Mouse (Mus musculus): ENCODE results near the gene Akap8l.

Akap8l gene

GRCm38 (mm10) chr17:32358192-32358942, 8.0 kb upstream of the Akap8l start:
- no peak for DNase-seq (ENCODE audit: low spot score)

GRCm38 (mm10) chr17:32356766-32357760, 6.7 kb upstream of the Akap8l start:
- no peak for DNase-seq (ENCODE audit: low spot score)

- no peak for DNase-seq (ENCODE audit: low spot score)
These were observed 5.9 kb upstream of the Akap8l start for GRCm38 (mm10) chr17:32356281-32356680.

GRCm38 (mm10) chr17:32355031-32355430, 4.6 kb upstream of the Akap8l start:
- DNase-seq (ENCODE audit: low spot score) = no peak

GRCm38 (mm10) chr17:32354211-32354610, 3.8 kb upstream of the Akap8l start:
- no peak for DNase-seq (ENCODE audit: low spot score)

GRCm38 (mm10) chr17:32353696-32354095, 3.3 kb upstream of the Akap8l start:
- no peak for DNase-seq (ENCODE audit: low spot score)

- no peak for DNase-seq (ENCODE audit: low spot score)
These were observed 1.3 kb upstream of the Akap8l start for GRCm38 (mm10) chr17:32351726-32352125.

GRCm38 (mm10) chr17:32351269-32351668, 862 bp upstream of the Akap8l start:
- no peak for DNase-seq (ENCODE audit: low spot score)

GRCm38 (mm10) chr17:32349851-32350381, 491 bp downstream of the Akap8l start:
- peak; percentile 39 for DNase-seq (ENCODE audit: low spot score)

GRCm38 (mm10) chr17:32349037-32349732, 1.2 kb downstream of the Akap8l start:
- DNase-seq (ENCODE audit: low spot score) = peak; percentile 71

GRCm38 (mm10) chr17:32348406-32348805, 2.0 kb downstream of the Akap8l start:
- no peak for DNase-seq (ENCODE audit: low spot score)

- DNase-seq (ENCODE audit: low spot score) = no peak
These were observed 9.3 kb downstream of the Akap8l start for GRCm38 (mm10) chr17:32341102-32341501.

GRCm38 (mm10) chr17:32340110-32340509, 10.3 kb downstream of the Akap8l start:
- DNase-seq (ENCODE audit: low spot score) = no peak

GRCm38 (mm10) chr17:32335869-32336268, 14.5 kb downstream of the Akap8l start:
- DNase-seq (ENCODE audit: low spot score) = no peak

- no peak for DNase-seq (ENCODE audit: low spot score)
These were observed 15.5 kb downstream of the Akap8l start for GRCm38 (mm10) chr17:32334921-32335320.

- no peak for DNase-seq (ENCODE audit: low spot score)
These were observed 16.6 kb downstream of the Akap8l start for GRCm38 (mm10) chr17:32333675-32334303.

- no peak for DNase-seq (ENCODE audit: low spot score)
These were observed 22.9 kb downstream of the Akap8l start for GRCm38 (mm10) chr17:32327501-32327900.

GRCm38 (mm10) chr17:32322809-32323208, 27.6 kb downstream of the Akap8l start:
- no peak for DNase-seq (ENCODE audit: low spot score)

GRCm38 (mm10) chr17:32321836-32322235, 28.6 kb downstream of the Akap8l start:
- DNase-seq (ENCODE audit: low spot score) = peak; percentile 30

- no peak for DNase-seq (ENCODE audit: low spot score)
These were observed 29.0 kb downstream of the Akap8l start for GRCm38 (mm10) chr17:32321390-32321734.

GRCm38 (mm10) chr17:32320597-32321389, 29.6 kb downstream of the Akap8l start, which contains the start of gene Akap8:
Akap8 (minus strand) TSS chr17:32321238.
- peak; percentile 96 for DNase-seq (ENCODE audit: low spot score)
